Mouse (Mus musculus) neural tube, embryonic 12.5 days (tissue): ENCODE measurements at regions not wholly inside any gene's neighbourhood (a gene's known extent, or its start where the extent isn't known, plus 50 kb on each side); places are given as distances from the start of the nearest gene placed in this dataset.

Experiments
- ATAC-seq: fragments of 200-750 bp; cut with Nextera tagmentation; 2 replicates; pipeline ENCODE4 v1.8.0; 2017; ENCODE audit warnings: low read depth, mild to moderate bottlenecking, moderate TSS enrichment, moderate library complexity; ENCODE audit not compliant: low FRiP score
- H3K27ac ChIP-seq: fragments of 300-500 bp; sonication (generic); 2 replicates; pipeline ENCODE4 v1.5.1; 2016
- H3K27me3 ChIP-seq: fragments of 300-500 bp; sonication (generic); replicated peaks from 2 replicates; pipeline ENCODE4 v1.6.1; 2016; ENCODE audit warnings: mild to moderate bottlenecking
- H3K36me3 ChIP-seq: fragments of 300-500 bp; sonication (generic); 2 replicates; pipeline ENCODE4 v1.6.1; 2016; ENCODE audit warnings: mild to moderate bottlenecking
- H3K4me1 ChIP-seq: fragments of 300-500 bp; sonication (generic); 2 replicates; pipeline ENCODE4 v1.6.1; 2016
- H3K4me2 ChIP-seq: fragments of 300-500 bp; sonication (generic); replicated peaks from 2 replicates; pipeline ENCODE4 v1.6.1; 2016; ENCODE audit warnings: mild to moderate bottlenecking
- H3K4me3 ChIP-seq: fragments of 300-500 bp; sonication (generic); 2 replicates; pipeline ENCODE4 v1.5.1; 2016
- H3K9ac ChIP-seq: fragments of 300-500 bp; sonication (generic); 2 replicates; pipeline ENCODE4 v1.6.1; 2016; ENCODE audit warnings: mild to moderate bottlenecking
- H3K9me3 ChIP-seq: fragments of 300-500 bp; sonication (generic); 2 replicates; pipeline ENCODE4 v1.6.1; 2016; ENCODE audit warnings: mild to moderate bottlenecking
- WGBS: fragments of 180-500 bp; shearing (Covaris S2); methylation state at CpG from one replicate; pipeline ENCODE4 v1.1.7; 2016; 5-methylcytosine and 5-hydroxymethylcytosine counted together

GRCm38 (mm10) chr7:133259143-133259542, 135.0 kb upstream of the Ctbp2 start:
- no peak for ATAC-seq
- 91% methylated on average over 7 of the region's 7 CpGs for WGBS
- H3K4me2 ChIP-seq: no peak overlapping the region
- no peak overlapping the region for H3K4me3 ChIP-seq
- no peaks in the 10 kb centered on the region for H3K27me3 ChIP-seq
- no peak overlapping the region for H3K27ac ChIP-seq
- H3K36me3 ChIP-seq: no peaks in the 10 kb centered on the region
- no peak overlapping the region for H3K9ac ChIP-seq
- no peaks in the 10 kb centered on the region for H3K9me3 ChIP-seq
- H3K4me1 ChIP-seq: no peaks in the 10 kb centered on the region

DNA sequence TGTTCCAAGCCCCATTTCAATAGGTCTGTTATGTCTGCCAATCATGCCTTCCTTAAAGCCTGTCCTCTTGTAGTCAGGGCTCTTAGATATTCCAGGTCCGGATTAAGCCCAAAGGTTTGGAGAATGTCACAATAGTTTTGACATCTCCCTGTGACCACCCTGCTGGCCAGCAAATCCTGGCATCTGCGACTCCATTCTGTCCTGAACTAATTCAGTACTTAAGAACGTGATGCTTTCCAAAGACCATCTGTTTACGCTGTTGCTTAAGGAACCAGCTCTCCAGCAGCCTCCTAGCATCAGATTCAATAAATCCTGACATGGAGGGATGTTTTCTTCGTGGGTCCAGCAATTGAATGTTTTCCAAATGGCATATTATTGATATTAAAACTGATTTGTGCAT, 132.7 kb upstream of the Ctbp2 start:
- H3K4me3 ChIP-seq: no peak overlapping the region
- 76% methylated on average over 5 of the region's 5 CpGs for WGBS
- no peaks in the 10 kb centered on the region for H3K27me3 ChIP-seq
- H3K27ac ChIP-seq: no peak overlapping the region
- H3K9me3 ChIP-seq: no peaks in the 10 kb centered on the region
- no peak overlapping the region for H3K9ac ChIP-seq
- ATAC-seq: no peak
- no peaks in the 10 kb centered on the region for H3K4me1 ChIP-seq
- no peak overlapping the region for H3K4me2 ChIP-seq
- H3K36me3 ChIP-seq: no peaks in the 10 kb centered on the region

DNA sequence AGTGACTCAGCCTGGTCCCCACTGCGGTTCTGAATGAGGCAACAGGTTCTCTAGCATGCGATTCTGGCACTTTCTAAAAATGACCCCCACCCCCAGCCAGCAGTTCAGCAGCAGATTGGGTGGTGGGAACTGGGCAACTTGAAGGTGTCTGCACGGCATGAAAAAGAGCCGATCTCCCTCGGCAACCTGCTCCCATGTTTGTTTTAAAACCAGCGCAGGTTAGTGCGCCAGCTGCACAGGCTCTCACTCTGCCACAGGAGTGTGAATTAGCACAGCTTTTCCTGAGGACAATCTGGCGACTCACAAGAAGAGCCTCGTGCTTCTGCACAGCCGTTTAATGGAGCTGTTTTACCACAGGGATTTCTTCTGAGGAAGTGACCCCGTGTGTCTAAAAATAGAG, 120.4 kb upstream of the Ctbp2 start:
- no peak for ATAC-seq
- no peaks in the 10 kb centered on the region for H3K36me3 ChIP-seq
- no peak overlapping the region for H3K4me2 ChIP-seq
- no peak overlapping the region for H3K4me3 ChIP-seq
- 52% methylated on average over 11 of the region's 11 CpGs for WGBS
- no peaks in the 10 kb centered on the region for H3K27me3 ChIP-seq
- H3K9me3 ChIP-seq: no peaks in the 10 kb centered on the region
- H3K9ac ChIP-seq: no peak overlapping the region
- no peaks in the 10 kb centered on the region for H3K4me1 ChIP-seq
- H3K27ac ChIP-seq: no peak overlapping the region

- Histone ChIP-seq H3K4me2 (no peak overlapping the region), H3K4me3 (no peak overlapping the region), H3K36me3 (no peaks in the 10 kb centered on the region), H3K27me3 (no peaks in the 10 kb centered on the region), H3K9me3 (no peaks in the 10 kb centered on the region), H3K9ac (no peak overlapping the region), H3K4me1 (no peaks in the 10 kb centered on the region), H3K27ac (no peak overlapping the region)
- ATAC-seq: no peak
- 82% methylated on average over 5 of the region's 5 CpGs for WGBS
These were observed 110.2 kb upstream of the Ctbp2 start for GRCm38 (mm10) chr7:133234326-133234725.

- Histone ChIP-seq H3K9ac (no peak overlapping the region), H3K27me3 (no peaks in the 10 kb centered on the region), H3K27ac (no peak overlapping the region), H3K9me3 (no peaks in the 10 kb centered on the region), H3K4me1 (no peaks in the 10 kb centered on the region), H3K4me2 (no peak overlapping the region), H3K4me3 (no peak overlapping the region), H3K36me3 (no peaks in the 10 kb centered on the region)
- no peak for ATAC-seq
- WGBS: 79% methylated on average over 10 of the region's 10 CpGs
These were observed 108.8 kb upstream of the Ctbp2 start for GRCm38 (mm10) chr7:133232889-133233441.

GRCm38 (mm10) chr7:133230806-133231205, 106.7 kb upstream of the Ctbp2 start:
- no peaks in the 10 kb centered on the region for H3K36me3 ChIP-seq
- no peak overlapping the region for H3K27ac ChIP-seq
- H3K4me3 ChIP-seq: no peak overlapping the region
- H3K4me1 ChIP-seq: no peaks in the 10 kb centered on the region
- WGBS: 76% methylated on average over 3 of the region's 3 CpGs
- H3K4me2 ChIP-seq: no peak overlapping the region
- H3K9ac ChIP-seq: no peak overlapping the region
- no peaks in the 10 kb centered on the region for H3K9me3 ChIP-seq
- no peaks in the 10 kb centered on the region for H3K27me3 ChIP-seq
- ATAC-seq: no peak

- no peaks in the 10 kb centered on the region for H3K27me3 ChIP-seq
- no peak overlapping the region for H3K4me2 ChIP-seq
- no peaks in the 10 kb centered on the region for H3K4me1 ChIP-seq
- H3K9me3 ChIP-seq: no peaks in the 10 kb centered on the region
- WGBS: 85% methylated on average over 19 of the region's 19 CpGs
- no peak for ATAC-seq
- no peaks in the 10 kb centered on the region for H3K36me3 ChIP-seq
- no peak overlapping the region for H3K27ac ChIP-seq
- no peak overlapping the region for H3K4me3 ChIP-seq
- no peak overlapping the region for H3K9ac ChIP-seq
These were observed 99.9 kb upstream of the Ctbp2 start for GRCm38 (mm10) chr7:133223948-133224652.

DNA sequence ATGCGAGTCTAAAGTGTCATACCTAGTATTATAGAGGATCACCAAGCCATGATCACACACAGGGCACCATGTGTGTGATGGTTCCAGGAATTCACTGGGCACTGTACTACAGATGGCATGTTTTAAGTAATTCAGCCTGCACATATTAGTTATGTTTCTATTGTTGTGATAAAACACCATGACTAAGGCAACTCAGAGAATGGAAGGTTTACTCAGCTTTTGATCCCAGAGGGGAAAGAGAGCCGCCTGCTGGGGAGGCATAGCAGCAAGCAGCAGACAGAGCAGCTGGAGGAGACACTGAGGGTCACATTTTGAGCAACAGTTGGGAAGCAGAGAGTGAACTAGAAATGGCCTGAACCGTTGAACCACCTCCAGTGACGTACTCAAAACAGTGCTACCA, 88.2 kb upstream of the Ctbp2 start:
- H3K9ac ChIP-seq: no peak overlapping the region
- no peaks in the 10 kb centered on the region for H3K9me3 ChIP-seq
- ATAC-seq: no peak
- no peak overlapping the region for H3K4me2 ChIP-seq
- H3K4me3 ChIP-seq: no peak overlapping the region
- H3K4me1 ChIP-seq: no peaks in the 10 kb centered on the region
- no peak overlapping the region for H3K27ac ChIP-seq
- no peaks in the 10 kb centered on the region for H3K36me3 ChIP-seq
- WGBS: 58% methylated on average over 4 of the region's 4 CpGs
- H3K27me3 ChIP-seq: no peaks in the 10 kb centered on the region

DNA sequence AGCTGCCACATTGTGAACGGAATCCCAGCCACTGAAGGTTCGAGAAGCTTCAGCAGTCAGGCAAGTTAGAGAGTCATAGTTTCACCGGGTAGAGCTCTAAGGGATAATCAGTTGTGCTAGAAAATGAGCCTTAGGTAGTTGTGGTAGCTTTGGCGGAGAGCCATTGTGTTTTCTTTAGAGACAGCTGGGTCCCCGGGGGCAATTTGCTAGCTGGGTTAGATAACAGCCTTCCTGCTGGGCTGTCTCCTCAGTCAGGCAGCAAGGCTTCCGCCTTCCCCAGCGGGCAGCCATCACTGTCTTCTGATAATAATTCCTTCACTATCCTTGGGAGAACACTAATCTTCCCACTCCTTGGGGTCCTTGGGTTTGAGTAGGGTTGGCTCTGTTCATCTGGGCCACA, 81.5 kb upstream of the Ctbp2 start:
- Histone ChIP-seq H3K9me3 (no peaks in the 10 kb centered on the region), H3K4me1 (peaks cover 4% of the 10 kb centered on the region), H3K36me3 (no peaks in the 10 kb centered on the region), H3K27ac (no peak overlapping the region), H3K9ac (no peak overlapping the region), H3K27me3 (no peaks in the 10 kb centered on the region), H3K4me3 (no peak overlapping the region), H3K4me2 (no peak overlapping the region)
- 6% methylated on average over 7 of the region's 7 CpGs for WGBS
- no peak for ATAC-seq

DNA sequence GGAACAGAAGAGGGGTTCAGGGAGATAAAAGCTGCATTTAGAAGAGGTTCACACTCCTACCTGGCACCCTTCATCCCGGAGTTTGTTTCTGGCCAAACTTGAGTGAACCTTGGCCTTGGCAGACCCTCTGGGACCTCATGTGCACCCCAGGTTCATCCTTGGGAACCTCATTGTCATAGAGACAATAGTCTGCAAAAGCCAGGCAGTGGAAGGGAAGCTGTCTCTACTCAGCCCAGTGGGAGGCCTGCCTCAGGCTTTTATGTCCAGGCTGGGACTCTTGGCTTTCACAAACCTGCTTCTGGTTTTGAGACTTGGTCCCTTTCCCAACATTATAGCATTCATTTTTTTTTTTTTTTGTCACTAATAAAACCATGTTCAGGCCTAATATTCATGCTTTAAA, 80.3 kb upstream of the Ctbp2 start:
- ATAC-seq: no peak
- H3K9ac ChIP-seq: no peak overlapping the region
- WGBS: 46% methylated on average over 1 of the region's 1 CpGs

GRCm38 (mm10) chr7:133203933-133204332, 79.8 kb upstream of the Ctbp2 start:
- no peak overlapping the region for H3K27ac ChIP-seq
- H3K36me3 ChIP-seq: no peaks in the 10 kb centered on the region
- H3K9me3 ChIP-seq: no peaks in the 10 kb centered on the region
- H3K4me2 ChIP-seq: no peak overlapping the region
- 69% methylated on average over 7 of the region's 7 CpGs for WGBS
- ATAC-seq: no peak
- H3K27me3 ChIP-seq: no peaks in the 10 kb centered on the region
- no peak overlapping the region for H3K4me3 ChIP-seq
- peaks cover 4% of the 10 kb centered on the region for H3K4me1 ChIP-seq
- H3K9ac ChIP-seq: no peak overlapping the region

More for the DNA sequence above, 80.3 kb upstream of the Ctbp2 start:
- Histone ChIP-seq H3K4me3 (no peak overlapping the region), H3K4me2 (no peak overlapping the region), H3K9me3 (no peaks in the 10 kb centered on the region), H3K36me3 (no peaks in the 10 kb centered on the region), H3K27ac (no peak overlapping the region), H3K27me3 (no peaks in the 10 kb centered on the region), H3K4me1 (peaks cover 4% of the 10 kb centered on the region)

GRCm38 (mm10) chr7:133202092-133202880, 78.1 kb upstream of the Ctbp2 start:
- Histone ChIP-seq H3K4me3 (no peak overlapping the region), H3K4me2 (no peak overlapping the region), H3K27me3 (no peaks in the 10 kb centered on the region), H3K9me3 (no peaks in the 10 kb centered on the region), H3K4me1 (peaks cover 4% of the 10 kb centered on the region), H3K9ac (no peak overlapping the region), H3K36me3 (no peaks in the 10 kb centered on the region), H3K27ac (no peak overlapping the region)
- 56% methylated on average over 13 of the region's 13 CpGs for WGBS
- no peak for ATAC-seq
